Mouse (Mus musculus): ENCODE results near the gene Moxd1. TPM values are rescaled to one million over a fixed set of nuclear protein-coding genes. Genes with fewer than 3 reads are reported as not detected.

Moxd1 gene
- not detected in 2 replicates for polyA plus RNA-seq (2012; ENCODE audit: insufficient read depth, low replicate concordance)

- Histone ChIP-seq H3K27me3 (replicated peaks) (peaks cover 50% of the 10 kb centered on the region), H3K9me3 (peaks cover 4% of the 10 kb centered on the region; the same call in 1 of the 2 replicates), H3K4me3 (replicated peaks) (peak within 1 kb of the TSS; percentile 89), H3K36me3 (replicated peaks; ENCODE audit: low read length) (no peaks in the 10 kb centered on the region), H3K4me1 (peaks cover 13% of the 10 kb centered on the region)
- no peak for TF ChIP-seq FLI1 (IDR thresholded peaks at IDR 0.05; ENCODE audit: low read length)
- no peak for TF ChIP-seq GATA1 (IDR thresholded peaks at IDR 0.05; ENCODE audit: borderline replicate concordance, low read length)
Measured at GRCm38 (mm10) chr10:24223449-24224143, at the start of gene Moxd1. Moxd1 (plus strand) TSS chr10:24223517.

- no peaks in the 10 kb centered on the region for H3K9me3 ChIP-seq
- H3K27me3 ChIP-seq (replicated peaks), result no peaks in the 10 kb centered on the region
- TF ChIP-seq FLI1 (IDR thresholded peaks at IDR 0.05; ENCODE audit: low read length) (no peak), GATA1 (IDR thresholded peaks at IDR 0.05; ENCODE audit: borderline replicate concordance, low read length) (no peak)
- H3K4me1 ChIP-seq, result peaks cover 4% of the 10 kb centered on the region
- peaks cover 51% of the 10 kb centered on the region for H3K36me3 ChIP-seq (replicated peaks; ENCODE audit: low read length)
- H3K4me3 ChIP-seq (replicated peaks), result no peak overlapping the region
Measured at GRCm38 (mm10) chr10:24190392-24190791, 32.9 kb upstream of the Moxd1 start.

- Histone ChIP-seq H3K4me3 (replicated peaks) (no peak overlapping the region), H3K27me3 (replicated peaks) (no peaks in the 10 kb centered on the region), H3K9me3 (no peaks in the 10 kb centered on the region), H3K36me3 (replicated peaks; ENCODE audit: low read length) (peaks cover 36% of the 10 kb centered on the region), H3K4me1 (no peaks in the 10 kb centered on the region)
- TF ChIP-seq FLI1 (IDR thresholded peaks at IDR 0.05; ENCODE audit: low read length) (no peak), GATA1 (IDR thresholded peaks at IDR 0.05; ENCODE audit: borderline replicate concordance, low read length) (no peak)
Measured at GRCm38 (mm10) chr10:24191977-24192376, 31.3 kb upstream of the Moxd1 start.

GRCm38 (mm10) chr10:24199303-24199702 is 24.0 kb upstream of the Moxd1 start:
- Histone ChIP-seq H3K4me1 (no peaks in the 10 kb centered on the region; the same call in 1 of the 2 replicates), H3K4me3 (replicated peaks) (no peak overlapping the region), H3K36me3 (replicated peaks; ENCODE audit: low read length) (no peaks in the 10 kb centered on the region), H3K27me3 (replicated peaks) (peaks cover 3% of the 10 kb centered on the region), H3K9me3 (0 out of 2 replicates have a peak, but pooled peaks cover 4% of the 10 kb centered on the region)
- TF ChIP-seq GATA1 (IDR thresholded peaks at IDR 0.05; ENCODE audit: borderline replicate concordance, low read length), result no peak
- no peak for TF ChIP-seq FLI1 (IDR thresholded peaks at IDR 0.05; ENCODE audit: low read length)

GRCm38 (mm10) chr10:24200099-24200498 is 23.2 kb upstream of the Moxd1 start:
- H3K27me3 ChIP-seq (replicated peaks), result peaks cover 3% of the 10 kb centered on the region
- H3K9me3 ChIP-seq, result 0 out of 2 replicates have a peak, but pooled peaks cover 4% of the 10 kb centered on the region
- H3K36me3 ChIP-seq (replicated peaks; ENCODE audit: low read length), result no peaks in the 10 kb centered on the region
- no peak overlapping the region for H3K4me3 ChIP-seq (replicated peaks)
- no peak for TF ChIP-seq GATA1 (IDR thresholded peaks at IDR 0.05; ENCODE audit: borderline replicate concordance, low read length)
- TF ChIP-seq FLI1 (IDR thresholded peaks at IDR 0.05; ENCODE audit: low read length), result no peak
- H3K4me1 ChIP-seq, result no peaks in the 10 kb centered on the region; the same call in 1 of the 2 replicates

DNA sequence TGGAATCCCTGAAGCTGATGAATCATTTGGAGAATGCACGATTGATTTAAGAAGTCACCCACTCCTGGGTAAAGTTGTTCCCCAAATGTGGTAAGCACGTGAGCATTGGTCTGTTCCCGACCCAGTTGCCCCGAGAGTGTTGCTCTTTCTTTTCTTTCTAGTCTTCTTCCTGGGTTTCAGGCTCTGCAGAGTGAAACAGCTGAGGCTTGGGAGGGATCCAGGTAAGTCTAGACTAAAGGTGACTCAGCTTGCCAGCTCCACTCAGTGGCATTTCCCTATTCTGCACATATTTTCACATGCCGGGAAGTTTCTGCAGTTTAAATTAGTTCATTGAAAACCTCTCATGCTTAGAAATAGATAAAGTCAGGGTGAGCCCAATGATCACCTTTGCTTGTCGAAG is 13.2 kb upstream of the Moxd1 start:
- no peaks in the 10 kb centered on the region for H3K36me3 ChIP-seq (replicated peaks; ENCODE audit: low read length)
- no peaks in the 10 kb centered on the region for H3K4me1 ChIP-seq
- H3K27me3 ChIP-seq (replicated peaks), result no peaks in the 10 kb centered on the region
- H3K4me3 ChIP-seq (replicated peaks), result no peak overlapping the region
- H3K9me3 ChIP-seq, result no peaks in the 10 kb centered on the region
- TF ChIP-seq GATA1 (IDR thresholded peaks at IDR 0.05; ENCODE audit: borderline replicate concordance, low read length), result no peak
- no peak for TF ChIP-seq FLI1 (IDR thresholded peaks at IDR 0.05; ENCODE audit: low read length)

DNA sequence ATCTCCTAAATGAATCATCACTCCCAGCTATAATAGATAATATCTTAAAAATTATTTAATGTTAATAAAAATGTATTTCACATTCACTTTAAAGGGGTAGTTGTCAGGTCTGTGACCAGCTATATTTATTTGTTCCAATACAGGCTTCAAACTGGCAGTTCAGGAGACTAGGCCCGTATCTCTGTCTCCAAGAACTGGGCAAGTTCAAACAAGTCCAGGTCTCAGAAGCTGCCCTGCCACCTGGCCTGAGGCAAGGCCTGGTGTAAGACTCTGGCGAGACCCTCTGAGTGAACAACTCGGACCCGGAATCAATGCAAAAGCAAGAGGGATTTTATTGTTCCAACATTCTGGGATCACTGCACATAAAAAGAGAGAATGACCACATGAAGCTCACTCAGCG is 10.0 kb upstream of the Moxd1 start:
- Histone ChIP-seq H3K4me3 (replicated peaks) (no peak overlapping the region), H3K36me3 (replicated peaks; ENCODE audit: low read length) (no peaks in the 10 kb centered on the region), H3K27me3 (replicated peaks) (no peaks in the 10 kb centered on the region), H3K9me3 (no peaks in the 10 kb centered on the region), H3K4me1 (no peaks in the 10 kb centered on the region)
- no peak for TF ChIP-seq FLI1 (IDR thresholded peaks at IDR 0.05; ENCODE audit: low read length)
- no peak for TF ChIP-seq GATA1 (IDR thresholded peaks at IDR 0.05; ENCODE audit: borderline replicate concordance, low read length)

DNA sequence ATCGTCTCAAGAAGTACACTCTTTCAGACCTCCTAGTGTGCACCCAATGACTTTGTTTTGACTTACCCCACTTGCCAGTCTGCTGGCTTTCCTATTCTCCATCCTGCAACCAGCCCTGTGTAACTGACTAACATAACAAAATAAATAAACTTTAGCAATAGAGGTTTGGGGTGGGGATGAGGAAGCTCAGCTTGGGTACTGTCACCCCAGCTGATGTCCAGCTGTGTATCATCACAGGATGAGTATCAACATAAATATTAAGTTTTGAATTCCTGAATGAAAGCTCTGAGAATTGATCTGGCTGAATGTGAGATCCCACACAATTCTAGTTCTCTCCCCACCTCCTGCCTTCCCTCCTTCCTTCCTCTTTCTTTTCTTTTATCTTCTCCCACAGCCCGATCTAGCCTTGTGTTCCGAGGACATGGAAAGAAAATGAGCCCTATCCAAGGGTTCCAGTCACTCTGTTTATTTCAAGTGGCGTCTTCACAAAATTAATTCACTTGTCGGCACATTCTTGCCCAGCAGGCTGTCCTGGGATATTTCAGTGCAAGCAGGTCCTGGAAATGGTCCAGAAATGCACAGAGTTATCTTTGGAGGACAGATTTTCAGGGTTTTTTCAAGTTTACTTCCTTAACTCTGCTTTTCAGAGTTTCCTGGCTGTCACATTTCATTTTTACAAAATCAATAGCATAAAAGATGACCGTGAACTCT is 5.6 kb upstream of the Moxd1 start:
- Histone ChIP-seq H3K9me3 (no peaks in the 10 kb centered on the region), H3K4me3 (replicated peaks) (no peak overlapping the region), H3K4me1 (0 out of 2 replicates have a peak, but pooled peaks cover under 1% of the 10 kb centered on the region), H3K36me3 (replicated peaks; ENCODE audit: low read length) (no peaks in the 10 kb centered on the region), H3K27me3 (replicated peaks) (peaks cover 19% of the 10 kb centered on the region)
- no peak for TF ChIP-seq GATA1 (IDR thresholded peaks at IDR 0.05; ENCODE audit: borderline replicate concordance, low read length)
- no peak for TF ChIP-seq FLI1 (IDR thresholded peaks at IDR 0.05; ENCODE audit: low read length)

DNA sequence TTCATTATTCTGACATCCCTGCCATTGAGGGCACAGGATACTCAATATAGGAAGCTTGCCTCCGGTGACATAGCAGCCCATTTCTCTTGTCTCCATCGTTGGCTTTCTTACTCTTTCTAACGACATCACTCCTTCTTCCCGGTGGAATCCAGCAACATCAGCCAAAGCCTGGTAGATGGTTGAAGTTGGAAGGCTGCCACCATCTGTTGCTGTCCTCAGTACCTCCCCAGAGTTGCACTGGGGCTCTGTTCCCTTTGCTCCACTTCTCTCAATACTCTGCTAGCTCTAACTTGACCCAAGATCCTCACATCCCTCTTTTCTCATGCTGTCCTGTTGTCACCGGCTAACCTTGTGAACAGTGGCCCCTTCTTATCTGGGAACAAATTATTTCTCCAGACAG is 2.4 kb upstream of the Moxd1 start:
- peaks cover 4% of the 10 kb centered on the region; the same call in 1 of the 2 replicates for H3K9me3 ChIP-seq
- TF ChIP-seq GATA1 (IDR thresholded peaks at IDR 0.05; ENCODE audit: borderline replicate concordance, low read length), result no peak
- TF ChIP-seq FLI1 (IDR thresholded peaks at IDR 0.05; ENCODE audit: low read length), result no peak
- H3K4me1 ChIP-seq, result peaks cover 13% of the 10 kb centered on the region
- H3K36me3 ChIP-seq (replicated peaks; ENCODE audit: low read length), result no peaks in the 10 kb centered on the region
- no peak overlapping the region for H3K4me3 ChIP-seq (replicated peaks)
- peaks cover 43% of the 10 kb centered on the region for H3K27me3 ChIP-seq (replicated peaks)

GRCm38 (mm10) chr10:24222911-24223310 is 406 bp upstream of the Moxd1 start:
- H3K9me3 ChIP-seq, result peaks cover 4% of the 10 kb centered on the region; the same call in 1 of the 2 replicates
- TF ChIP-seq GATA1 (IDR thresholded peaks at IDR 0.05; ENCODE audit: borderline replicate concordance, low read length), result no peak
- no peak for TF ChIP-seq FLI1 (IDR thresholded peaks at IDR 0.05; ENCODE audit: low read length)
- peaks cover 13% of the 10 kb centered on the region for H3K4me1 ChIP-seq
- peaks cover 47% of the 10 kb centered on the region for H3K27me3 ChIP-seq (replicated peaks)
- H3K4me3 ChIP-seq (replicated peaks), result peak overlapping the region; percentile 89
- H3K36me3 ChIP-seq (replicated peaks; ENCODE audit: low read length), result no peaks in the 10 kb centered on the region

All from megakaryocyte, embryonic 14.5 days (primary cell).